Mouse (Mus musculus) heart, postnatal 0 days (tissue): ENCODE data around the gene Fyb. TPM values are rescaled to one million over a fixed set of nuclear protein-coding genes. Genes with fewer than 3 reads are reported as not detected.

ENCODE experiments used
- ATAC-seq: fragments of 200-750 bp; cut with Nextera tagmentation; 2 replicates; pipeline ENCODE4 v1.8.0; 2017; ENCODE audit warnings: low read depth, moderate number of reproducible peaks, moderate library complexity; ENCODE audit not compliant: insufficient read depth
- DNase-seq: peaks from one replicate; pipeline ENCODE4 v3.0.0-alpha.2; 2016; ENCODE audit warnings: low spot score
- H3K27ac ChIP-seq: fragments of 300-500 bp; sonication (generic); 2 replicates; pipeline ENCODE4 v1.5.1; 2014; ENCODE audit warnings: low read depth, mild to moderate bottlenecking
- H3K27me3 ChIP-seq: fragments of 300-500 bp; sonication (generic); 2 replicates; pipeline ENCODE4 v1.6.1; 2014; ENCODE audit warnings: low read length, mixed read lengths; ENCODE audit not compliant: control insufficient read depth, insufficient read depth
- H3K36me3 ChIP-seq: fragments of 300-500 bp; sonication (generic); replicated peaks from 2 replicates; pipeline ENCODE4 v1.6.1; 2014; ENCODE audit warnings: low read length, mixed read lengths; ENCODE audit not compliant: control insufficient read depth, insufficient read depth
- H3K4me1 ChIP-seq: fragments of 300-500 bp; sonication (generic); 2 replicates; pipeline ENCODE4 v1.6.1; 2014; ENCODE audit warnings: antibody characterized with exemption; ENCODE audit not compliant: control insufficient read depth, insufficient read depth
- H3K4me2 ChIP-seq: fragments of 300-500 bp; sonication (generic); 2 replicates; pipeline ENCODE4 v1.6.1; 2014; ENCODE audit warnings: low read depth, mild to moderate bottlenecking, low read length, moderate library complexity
- H3K4me3 ChIP-seq: fragments of 300-500 bp; sonication (generic); 2 replicates; pipeline ENCODE4 v1.5.1; 2014; ENCODE audit warnings: low read depth, low read length
- H3K9ac ChIP-seq: fragments of 300-500 bp; sonication (generic); replicated peaks from 2 replicates; pipeline ENCODE4 v1.6.1; 2014; ENCODE audit warnings: low read depth, low read length, mixed read lengths
- H3K9me3 ChIP-seq: fragments of 300-500 bp; sonication (generic); replicated peaks from 2 replicates; pipeline ENCODE4 v1.6.1; 2016; ENCODE audit warnings: low read length; ENCODE audit not compliant: control insufficient read depth
- CTCF ChIP-seq: IDR thresholded peaks from 2 replicates; pipeline ENCODE4 v1.5.1; 2016; ENCODE audit warnings: antibody characterized with exemption, control low read depth, low read depth
- EP300 ChIP-seq: IDR thresholded peaks from 2 replicates; pipeline ENCODE4 v1.6.1; 2016; ENCODE audit warnings: antibody characterized with exemption, low read depth
- WGBS: fragments of 180-500 bp; shearing (Covaris S2); extraction: QIAGEN DNeasy Blood & Tissue Kit; methylation state at CpG from one replicate; pipeline ENCODE4 v1.1.7; 2014; 5-methylcytosine and 5-hydroxymethylcytosine counted together
- polyA plus RNA-seq: library from polyadenylated mRNA; unstranded; fragments of >200 nt; fragmentation: Nextera tagmentation; extraction: Ambion mirVana; gene quantifications from 2 replicates; pipeline ENCODE4 v1.2.1, GENCODE M21; 2015
- total RNA-seq: library from RNA; depleted of rRNA; stranded (reverse); fragments of >200 nt; gene quantifications from 2 replicates; pipeline ENCODE4 v1.2.3, GENCODE M21; 2014; ENCODE audit warnings: low replicate concordance

Gene Fyb
- total and polyA plus RNA-seq, 2 experiments from 2014 or later, result 1.8 TPM; not detected in 1

GRCm38 (mm10) chr15:6534592-6534991, 11.9 kb downstream of the Fyb start:
- TF ChIP-seq EP300, result no peak
- no peak for TF ChIP-seq CTCF
- DNase-seq (no peak), ATAC-seq (no peak)
- 72% methylated on average over 8 of the region's 8 CpGs for WGBS
- H3K9ac ChIP-seq, result no peak overlapping the region
- H3K4me3 ChIP-seq, result no peak overlapping the region
- H3K36me3 ChIP-seq, result no peaks in the 10 kb centered on the region
- no peaks in the 10 kb centered on the region for H3K27me3 ChIP-seq
- no peaks in the 10 kb centered on the region for H3K9me3 ChIP-seq
- H3K27ac ChIP-seq, result no peak overlapping the region
- no peak overlapping the region for H3K4me2 ChIP-seq
- H3K4me1 ChIP-seq, result no peaks in the 10 kb centered on the region

DNA sequence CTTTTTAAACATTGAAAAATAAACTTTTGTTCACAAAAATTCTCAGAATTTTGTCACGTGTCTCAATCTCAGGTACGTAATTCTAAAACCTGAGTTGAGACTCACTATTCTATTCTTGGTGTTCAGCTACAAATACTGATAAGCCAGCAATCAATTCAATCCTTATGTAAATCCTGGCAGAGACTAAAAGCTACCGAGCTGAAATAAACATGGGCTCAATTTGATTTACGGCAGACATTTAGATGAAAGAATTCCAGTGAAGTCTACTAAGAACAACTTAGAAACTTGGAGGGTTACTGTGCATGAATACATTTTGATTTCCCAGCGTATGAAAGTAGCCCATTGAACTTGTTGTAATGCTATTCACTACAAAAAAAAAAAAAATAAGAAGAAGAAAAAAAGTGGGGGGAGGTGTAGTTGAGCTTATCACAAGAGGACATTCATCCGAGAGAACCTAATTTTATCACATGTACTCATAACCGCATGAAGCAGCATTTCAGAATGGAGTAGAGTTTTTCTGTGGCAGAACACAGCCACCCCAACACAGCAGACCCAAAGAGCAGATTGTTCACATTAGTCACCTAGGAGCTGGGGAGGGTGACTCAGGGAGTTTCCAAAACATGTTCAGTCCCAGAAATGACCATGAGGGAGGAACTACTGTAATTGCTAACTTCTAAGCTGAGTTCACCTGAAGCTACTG, 17.1 kb downstream of the Fyb start:
- Histone ChIP-seq H3K36me3 (no peaks in the 10 kb centered on the region), H3K4me2 (no peak overlapping the region), H3K27ac (no peak overlapping the region), H3K27me3 (no peaks in the 10 kb centered on the region), H3K9me3 (no peaks in the 10 kb centered on the region), H3K4me3 (no peak overlapping the region), H3K4me1 (no peaks in the 10 kb centered on the region), H3K9ac (no peak overlapping the region)
- ATAC-seq (no peak), DNase-seq (no peak)
- 52% methylated on average over 7 of the region's 7 CpGs for WGBS
- TF ChIP-seq CTCF (no peak), EP300 (no peak)

- no peaks in the 10 kb centered on the region for H3K9me3 ChIP-seq
- H3K27me3 ChIP-seq, result no peaks in the 10 kb centered on the region
- no peaks in the 10 kb centered on the region for H3K4me1 ChIP-seq
- H3K4me3 ChIP-seq, result no peak overlapping the region
- TF ChIP-seq CTCF (no peak), EP300 (no peak)
- no peak overlapping the region for H3K4me2 ChIP-seq
- no peak overlapping the region for H3K9ac ChIP-seq
- H3K36me3 ChIP-seq, result no peaks in the 10 kb centered on the region
- no peak overlapping the region for H3K27ac ChIP-seq
- DNase-seq (no peak), ATAC-seq (no peak)
- WGBS, result 86% methylated on average over 4 of the region's 4 CpGs
Measured at GRCm38 (mm10) chr15:6548911-6549310, 26.3 kb downstream of the Fyb start.

GRCm38 (mm10) chr15:6551875-6552274, 29.2 kb downstream of the Fyb start:
- Histone ChIP-seq H3K4me1 (no peaks in the 10 kb centered on the region), H3K9ac (no peak overlapping the region), H3K4me3 (no peak overlapping the region), H3K4me2 (no peak overlapping the region), H3K27me3 (no peaks in the 10 kb centered on the region), H3K27ac (no peak overlapping the region), H3K36me3 (no peaks in the 10 kb centered on the region), H3K9me3 (no peaks in the 10 kb centered on the region)
- no peak for DNase-seq
- TF ChIP-seq EP300, result no peak
- no peak for TF ChIP-seq CTCF
- WGBS, result 76% methylated on average over 7 of the region's 7 CpGs
- ATAC-seq, result no peak

GRCm38 (mm10) chr15:6554742-6555141, 32.1 kb downstream of the Fyb start:
- H3K27me3 ChIP-seq, result no peaks in the 10 kb centered on the region
- no peaks in the 10 kb centered on the region for H3K4me1 ChIP-seq
- ATAC-seq, result no peak
- H3K36me3 ChIP-seq, result no peaks in the 10 kb centered on the region
- no peak overlapping the region for H3K9ac ChIP-seq
- no peak overlapping the region for H3K27ac ChIP-seq
- DNase-seq, result no peak
- no peaks in the 10 kb centered on the region for H3K9me3 ChIP-seq
- H3K4me3 ChIP-seq, result no peak overlapping the region
- WGBS, result 75% methylated on average over 4 of the region's 4 CpGs
- no peak overlapping the region for H3K4me2 ChIP-seq
- TF ChIP-seq CTCF (no peak), EP300 (no peak)

- H3K4me3 ChIP-seq, result no peak overlapping the region
- no peak for DNase-seq
- 78% methylated on average over 2 of the region's 2 CpGs for whole genome bisulfite sequencing
Measured at GRCm38 (mm10) chr15:6555536-6555935, 32.9 kb downstream of the Fyb start.

More at GRCm38 (mm10) chr15:6555536-6555935, 32.9 kb downstream of the Fyb start:
- TF ChIP-seq EP300 (no peak), CTCF (no peak)
- Histone ChIP-seq H3K36me3 (no peaks in the 10 kb centered on the region), H3K27ac (no peak overlapping the region), H3K4me1 (no peaks in the 10 kb centered on the region), H3K9me3 (no peaks in the 10 kb centered on the region), H3K9ac (no peak overlapping the region), H3K4me2 (no peak overlapping the region), H3K27me3 (no peaks in the 10 kb centered on the region)
- no peak for ATAC-seq
